Mouse (Mus musculus) layer of hippocampus, adult 6 months (tissue): ENCODE results near the gene Gm10413. TPM values are rescaled to one million over a fixed set of nuclear protein-coding genes. Genes with fewer than 3 reads are reported as not detected.

Source experiments
- long read RNA-seq, 2 experiments: library from polyadenylated mRNA; unstranded; transcript quantifications; one replicate each; pipeline ENCODE4 v2.0.0; 2019 to 2020
- polyA plus RNA-seq: library from polyadenylated mRNA; unstranded; fragments of <200 nt; fragmentation: Nextera tagmentation; gene quantifications from 2 replicates; pipeline ENCODE4 v1.2.3, GENCODE M21; 2021

Gm10413 gene
- polyA plus RNA-seq, result not detected in 2 replicates
- long read RNA-seq, experiment 1, result 0 reads
- long read RNA-seq, experiment 2, result 0 reads

GRCm38 (mm10) chr14:3394793-3395192, at the start of gene Gm10413:
Gm10413 (plus strand) TSS chr14:3395093.

GRCm38 (mm10) chr14:3412314-3412713, 17.4 kb downstream of the Gm10413 start, which contains the start of gene Gm10409:
Gm10409 (plus strand) TSS chr14:3412614.

GRCm38 (mm10) chr14:3427803-3428202, 32.9 kb downstream of the Gm10413 start, which contains the start of gene Gm3005:
Gm3005 (plus strand) TSS chr14:3428103.

GRCm38 (mm10) chr14:3449079-3449478, 54.2 kb downstream of the Gm10413 start, which contains the start of gene Gm10408:
Gm10408 (plus strand) TSS chr14:3449379.

Other genes with a start within 250 kb of the Gm10413 start
- gene Gm5795, start 206.8 kb upstream of the Gm10413 start, polyA plus RNA-seq, result not detected in 2 replicates
- 6.6 and 7.5 TPM in 2 replicates for gene D830030K20Rik, start 186.6 kb upstream of the Gm10413 start, polyA plus RNA-seq
- 0.40 and 0.75 TPM in 2 replicates for gene Gm2956, start 62.5 kb upstream of the Gm10413 start, polyA plus RNA-seq
- gene Gm10409, start 17.5 kb downstream of the Gm10413 start, polyA plus RNA-seq, result 2.2 and 2.7 TPM in 2 replicates
- gene Gm3005, start 33.0 kb downstream of the Gm10413 start, polyA plus RNA-seq, result 0.40 and 0.73 TPM in 2 replicates
- not detected in 2 replicates for gene Gm10408, start 54.3 kb downstream of the Gm10413 start, polyA plus RNA-seq
- gene Gm3012, start 239.4 kb downstream of the Gm10413 start, polyA plus RNA-seq, result not detected in 2 replicates